Mouse (Mus musculus) embryonic facial prominence, embryonic 15.5 days (tissue): ENCODE results near the gene Esr1. TPM values are rescaled to one million over a fixed set of nuclear protein-coding genes. Genes with fewer than 3 reads are reported as not detected.

Experiments used
- ATAC-seq: fragments of 200-750 bp; cut with Nextera tagmentation; 2 replicates; pipeline ENCODE4 v1.8.0; 2017; ENCODE audit warnings: low read depth, moderate TSS enrichment; ENCODE audit not compliant: insufficient number of reproducible peaks, low FRiP score, low TSS enrichment
- H3K27ac ChIP-seq: fragments of 300-500 bp; sonication (generic); replicated peaks from 2 replicates; pipeline ENCODE4 v1.5.1; 2015; ENCODE audit warnings: mild to moderate bottlenecking, inconsistent platforms
- H3K27me3 ChIP-seq: fragments of 300-500 bp; sonication (generic); 2 replicates; pipeline ENCODE4 v1.6.1; 2015; ENCODE audit warnings: inconsistent platforms
- H3K36me3 ChIP-seq: fragments of 300-500 bp; sonication (generic); 2 replicates; pipeline ENCODE4 v1.6.1; 2015; ENCODE audit warnings: mild to moderate bottlenecking, inconsistent platforms
- H3K4me1 ChIP-seq: fragments of 300-500 bp; sonication (generic); 2 replicates; pipeline ENCODE4 v1.6.1; 2015; ENCODE audit warnings: inconsistent platforms
- H3K4me2 ChIP-seq: fragments of 300-500 bp; sonication (generic); replicated peaks from 2 replicates; pipeline ENCODE4 v1.6.1; 2015; ENCODE audit warnings: mild to moderate bottlenecking, inconsistent platforms
- H3K4me3 ChIP-seq: fragments of 300-500 bp; sonication (generic); replicated peaks from 2 replicates; pipeline ENCODE4 v1.5.1; 2015; ENCODE audit warnings: mild to moderate bottlenecking, inconsistent platforms
- H3K9ac ChIP-seq: fragments of 300-500 bp; sonication (generic); 2 replicates; pipeline ENCODE4 v1.6.1; 2015; ENCODE audit warnings: inconsistent platforms
- H3K9me3 ChIP-seq: fragments of 300-500 bp; sonication (generic); replicated peaks from 2 replicates; pipeline ENCODE4 v1.6.1; 2016; ENCODE audit warnings: inconsistent platforms
- WGBS: fragments of 180-500 bp; shearing (Covaris S2); methylation state at CpG from one replicate; pipeline ENCODE4 v1.1.7; 2015; 5-methylcytosine and 5-hydroxymethylcytosine counted together
- polyA plus RNA-seq: library from polyadenylated mRNA; unstranded; fragments of >200 nt; fragmentation: Nextera tagmentation; extraction: Ambion mirVana; gene quantifications from 2 replicates; pipeline ENCODE4 v1.2.1, GENCODE M21; 2015

Gene Esr1
- polyA plus RNA-seq, 1 experiment from 2014 or later, result 0.37 TPM

DNA sequence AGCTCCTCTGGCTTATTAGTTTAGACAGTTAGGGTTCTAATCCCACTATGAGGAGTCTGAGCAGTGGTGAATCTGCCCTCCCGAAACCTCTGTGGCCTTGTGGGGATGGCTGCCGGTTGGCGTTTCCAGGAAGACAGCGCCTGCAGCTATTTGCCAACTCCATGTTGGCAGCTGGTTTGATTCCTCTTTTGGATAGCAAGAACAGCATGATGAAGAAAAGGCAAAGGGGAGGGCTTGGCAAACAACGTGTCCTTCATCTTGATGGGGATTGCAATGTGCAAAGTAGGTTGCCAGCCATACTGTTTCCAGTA, 10.1 kb downstream of the Esr1 start:
- H3K9ac ChIP-seq, result no peak overlapping the region
- H3K36me3 ChIP-seq, result no peaks in the 10 kb centered on the region
- H3K27ac ChIP-seq, result peak overlapping the region; percentile 17; the same call in 1 of the 2 replicates
- peaks cover 5% of the 10 kb centered on the region; the same call in 1 of the 2 replicates for H3K4me1 ChIP-seq
- ATAC-seq, result no peak
- no peak overlapping the region for H3K4me3 ChIP-seq
- no peaks in the 10 kb centered on the region for H3K9me3 ChIP-seq
- no peaks in the 10 kb centered on the region for H3K27me3 ChIP-seq
- WGBS, result 79% methylated on average over 5 of the region's 5 CpGs
- H3K4me2 ChIP-seq, result no peak overlapping the region; the same call in 1 of the 2 replicates

DNA sequence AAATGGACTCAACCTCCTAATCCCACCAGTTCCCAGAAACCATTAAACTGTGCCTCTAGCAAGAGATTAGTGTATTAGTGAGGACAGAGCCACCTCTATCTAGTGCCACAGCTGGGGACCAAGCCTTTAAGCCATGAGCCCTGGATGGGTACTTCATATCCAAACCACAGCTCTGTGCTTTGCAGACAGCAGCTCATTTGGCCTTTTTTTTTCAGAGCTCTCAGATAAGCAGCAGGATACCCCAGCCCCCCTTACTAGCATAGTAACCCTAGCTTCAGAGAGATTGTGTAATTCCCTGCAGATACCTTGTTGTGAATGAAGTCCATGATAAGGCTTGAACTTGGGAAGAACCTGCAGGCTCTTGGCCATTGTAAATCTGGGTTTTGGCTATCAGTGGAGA, 11.9 kb downstream of the Esr1 start:
- Histone ChIP-seq H3K9ac (no peak overlapping the region), H3K4me1 (peaks cover 5% of the 10 kb centered on the region; the same call in 1 of the 2 replicates), H3K27ac (no peak overlapping the region), H3K27me3 (no peaks in the 10 kb centered on the region), H3K4me3 (no peak overlapping the region), H3K36me3 (no peaks in the 10 kb centered on the region), H3K9me3 (no peaks in the 10 kb centered on the region), H3K4me2 (no peak overlapping the region)
- no peak for ATAC-seq

DNA sequence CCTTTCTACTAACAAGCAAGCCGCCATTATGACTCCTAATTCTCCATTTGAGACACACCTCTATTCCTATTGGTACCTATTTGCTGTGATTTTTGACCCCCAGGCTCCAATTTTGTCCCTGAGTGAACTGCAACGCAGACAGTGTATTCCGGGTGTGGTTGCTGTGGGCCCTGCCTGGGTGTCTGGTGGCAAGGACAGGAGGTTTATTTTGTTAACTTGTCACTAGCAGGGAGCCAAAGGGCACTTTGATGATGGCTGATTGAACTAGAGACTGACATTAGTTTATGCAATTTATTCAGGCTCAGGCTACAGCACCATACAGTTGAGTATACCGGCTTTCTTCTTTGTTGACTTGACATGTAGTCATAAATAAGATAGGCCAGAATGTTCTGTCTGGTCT, 13.2 kb downstream of the Esr1 start:
- Histone ChIP-seq H3K9ac (no peak overlapping the region), H3K36me3 (no peaks in the 10 kb centered on the region), H3K4me2 (no peak overlapping the region), H3K27me3 (no peaks in the 10 kb centered on the region), H3K9me3 (no peaks in the 10 kb centered on the region), H3K4me1 (peaks cover 5% of the 10 kb centered on the region; the same call in 1 of the 2 replicates), H3K27ac (no peak overlapping the region), H3K4me3 (no peak overlapping the region)
- 90% methylated on average over 4 of the region's 4 CpGs for WGBS
- no peak for ATAC-seq

DNA sequence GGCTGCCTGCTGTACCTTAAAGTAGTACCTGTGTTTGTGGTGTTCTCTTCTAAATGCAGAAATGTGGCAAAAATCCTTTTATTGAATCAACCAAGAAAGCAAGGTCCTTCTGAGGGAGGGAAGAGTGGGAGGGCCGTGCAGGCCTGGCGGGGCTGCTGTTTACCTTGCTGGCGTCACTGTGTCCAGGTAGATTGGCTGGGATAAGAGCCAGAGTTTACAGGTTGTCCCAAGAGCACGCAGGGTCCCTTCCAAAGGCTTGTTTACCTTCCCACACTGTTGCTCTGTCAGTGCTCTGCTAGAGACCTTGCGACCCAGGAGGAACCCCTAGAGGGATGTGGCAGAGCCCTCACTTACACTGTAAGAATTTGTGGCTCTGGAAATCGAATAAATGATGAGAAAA, 13.9 kb downstream of the Esr1 start:
- no peak overlapping the region for H3K27ac ChIP-seq
- 76% methylated on average over 6 of the region's 6 CpGs for WGBS
- ATAC-seq, result no peak
- H3K36me3 ChIP-seq, result no peaks in the 10 kb centered on the region
- H3K4me3 ChIP-seq, result no peak overlapping the region
- no peaks in the 10 kb centered on the region for H3K9me3 ChIP-seq
- H3K4me2 ChIP-seq, result no peak overlapping the region
- H3K4me1 ChIP-seq, result peaks cover 5% of the 10 kb centered on the region; the same call in 1 of the 2 replicates
- H3K27me3 ChIP-seq, result no peaks in the 10 kb centered on the region
- H3K9ac ChIP-seq, result no peak overlapping the region

DNA sequence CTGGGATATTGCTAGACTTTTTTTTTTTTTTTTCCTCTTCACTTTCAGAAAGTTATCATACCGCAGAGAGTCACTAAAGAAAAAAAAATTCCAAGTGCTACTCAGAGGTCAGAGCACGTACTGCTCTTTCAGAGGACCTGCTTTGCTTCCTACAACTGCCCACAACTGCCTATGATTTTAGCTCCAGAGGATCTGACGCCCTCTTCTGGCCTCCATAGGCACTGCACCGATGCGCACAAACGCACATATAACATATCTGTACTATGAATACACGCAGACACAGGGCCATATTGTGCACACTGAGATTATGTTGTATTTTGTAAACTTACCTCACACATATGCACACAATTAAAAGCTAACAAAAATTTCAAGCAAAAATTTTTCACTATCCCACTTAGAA, 15.0 kb downstream of the Esr1 start:
- no peak overlapping the region for H3K9ac ChIP-seq
- WGBS, result 83% methylated on average over 7 of the region's 7 CpGs
- peaks cover 1% of the 10 kb centered on the region; the same call in 1 of the 2 replicates for H3K4me1 ChIP-seq
- H3K9me3 ChIP-seq, result no peaks in the 10 kb centered on the region
- H3K4me2 ChIP-seq, result no peak overlapping the region
- no peak for ATAC-seq
- H3K36me3 ChIP-seq, result no peaks in the 10 kb centered on the region
- no peaks in the 10 kb centered on the region for H3K27me3 ChIP-seq
- no peak overlapping the region for H3K27ac ChIP-seq
- no peak overlapping the region for H3K4me3 ChIP-seq

DNA sequence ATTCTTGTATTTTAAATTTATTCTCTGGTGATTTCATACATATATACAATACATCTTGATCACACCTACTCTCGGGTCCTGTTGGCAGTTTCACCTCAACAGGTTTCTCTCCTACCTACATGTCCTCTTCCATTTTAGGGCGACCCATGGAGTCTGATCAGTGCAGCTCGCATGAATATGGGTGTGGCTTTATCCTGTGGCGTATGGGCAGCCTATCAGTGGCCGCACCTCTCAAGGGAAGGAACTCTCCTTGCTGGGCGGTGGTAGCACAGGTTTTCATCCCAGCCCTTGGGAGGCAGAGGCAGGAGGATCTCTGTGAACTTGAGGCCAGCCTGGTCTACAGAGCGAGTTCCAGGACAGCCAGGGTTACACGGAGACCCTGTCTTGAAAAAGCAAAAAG, 15.6 kb downstream of the Esr1 start:
- H3K36me3 ChIP-seq, result no peaks in the 10 kb centered on the region
- no peak for ATAC-seq
- no peak overlapping the region for H3K4me2 ChIP-seq
- H3K4me1 ChIP-seq, result no peaks in the 10 kb centered on the region
- H3K4me3 ChIP-seq, result no peak overlapping the region
- H3K27ac ChIP-seq, result no peak overlapping the region
- no peak overlapping the region for H3K9ac ChIP-seq
- 89% methylated on average over 8 of the region's 8 CpGs for WGBS
- no peaks in the 10 kb centered on the region for H3K9me3 ChIP-seq
- H3K27me3 ChIP-seq, result no peaks in the 10 kb centered on the region

DNA sequence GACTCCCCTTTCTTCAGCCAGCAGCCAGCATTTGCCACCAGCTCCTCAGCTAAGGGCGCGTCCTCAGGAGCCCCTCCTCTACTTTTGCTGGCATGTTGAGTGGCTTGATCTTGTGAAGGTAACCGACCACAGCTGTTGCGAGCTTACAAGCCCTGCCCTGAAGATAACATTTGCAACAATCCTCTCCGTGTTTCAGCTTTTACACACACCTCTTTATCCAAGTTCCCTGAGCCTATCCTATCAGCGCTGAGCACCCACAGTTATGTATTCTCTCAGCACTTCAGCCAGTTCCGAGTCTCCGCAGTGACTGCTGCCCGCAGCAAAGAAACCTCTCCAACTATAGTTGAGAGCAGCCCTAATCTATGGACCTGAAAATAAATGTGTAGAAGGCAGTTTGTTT, 16.0 kb downstream of the Esr1 start:
- no peak overlapping the region for H3K9ac ChIP-seq
- 80% methylated on average over 9 of the region's 9 CpGs for WGBS
- H3K4me2 ChIP-seq, result no peak overlapping the region
- H3K27me3 ChIP-seq, result no peaks in the 10 kb centered on the region
- no peaks in the 10 kb centered on the region for H3K4me1 ChIP-seq
- H3K36me3 ChIP-seq, result no peaks in the 10 kb centered on the region
- no peak overlapping the region for H3K27ac ChIP-seq
- H3K9me3 ChIP-seq, result no peaks in the 10 kb centered on the region
- no peak overlapping the region for H3K4me3 ChIP-seq
- ATAC-seq, result no peak

DNA sequence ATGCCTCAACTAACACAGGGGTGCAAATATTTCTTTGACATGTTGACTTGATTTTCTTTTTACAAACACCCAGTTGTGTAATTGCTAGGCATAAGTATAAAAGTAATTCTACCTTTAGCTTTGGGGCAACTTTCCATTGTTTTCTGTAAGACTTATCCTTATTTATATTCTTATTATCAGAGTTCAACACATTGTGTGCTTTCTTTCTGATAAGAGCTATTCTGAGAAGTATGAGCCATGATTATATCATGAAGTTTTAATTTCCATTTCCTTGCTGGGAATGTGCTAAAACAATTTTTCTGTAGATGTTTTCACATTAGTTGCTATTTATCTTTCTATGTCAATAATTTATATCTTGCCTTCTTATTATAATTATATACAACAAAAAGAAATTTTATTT, 17.9 kb downstream of the Esr1 start:
- Histone ChIP-seq H3K27ac (no peak overlapping the region), H3K4me1 (no peaks in the 10 kb centered on the region), H3K9ac (no peak overlapping the region), H3K27me3 (no peaks in the 10 kb centered on the region), H3K9me3 (no peaks in the 10 kb centered on the region), H3K4me3 (no peak overlapping the region), H3K4me2 (no peak overlapping the region), H3K36me3 (no peaks in the 10 kb centered on the region)
- no peak for ATAC-seq

DNA sequence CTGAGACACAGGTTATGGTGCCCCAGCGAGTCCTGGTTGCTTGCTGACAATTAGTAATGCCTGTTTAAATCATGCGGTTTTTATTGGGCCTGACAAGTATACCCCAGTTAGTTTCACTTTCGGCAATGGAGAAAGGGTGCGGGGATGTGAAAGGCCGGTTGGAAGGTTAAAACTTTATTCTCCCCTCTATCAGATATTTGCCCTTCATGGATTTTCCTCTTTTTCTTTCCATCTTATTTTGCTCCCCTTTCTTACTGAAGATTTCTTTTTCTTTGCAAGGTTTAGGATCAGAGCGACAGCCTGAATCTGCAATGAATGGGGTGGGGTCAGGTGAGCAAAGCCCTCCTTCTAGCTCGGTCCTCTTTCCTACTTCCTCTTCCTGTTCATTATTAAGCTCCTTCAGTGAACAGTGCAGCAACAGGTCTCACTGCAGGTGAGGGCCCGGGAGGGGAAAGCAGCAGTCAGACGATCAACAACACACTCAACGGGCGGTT, 20.9 kb downstream of the Esr1 start:
- H3K36me3 ChIP-seq, result no peaks in the 10 kb centered on the region
- 0 out of 2 replicates have a peak overlapping the region, but pooled peaks have one; percentile 12 for H3K4me2 ChIP-seq
- no peak overlapping the region for H3K9ac ChIP-seq
- H3K27me3 ChIP-seq, result no peaks in the 10 kb centered on the region
- ATAC-seq, result no peak
- WGBS, result 68% methylated on average over 11 of the region's 11 CpGs
- no peak overlapping the region for H3K4me3 ChIP-seq
- H3K27ac ChIP-seq, result no peak overlapping the region
- no peaks in the 10 kb centered on the region for H3K9me3 ChIP-seq
- no peaks in the 10 kb centered on the region for H3K4me1 ChIP-seq

DNA sequence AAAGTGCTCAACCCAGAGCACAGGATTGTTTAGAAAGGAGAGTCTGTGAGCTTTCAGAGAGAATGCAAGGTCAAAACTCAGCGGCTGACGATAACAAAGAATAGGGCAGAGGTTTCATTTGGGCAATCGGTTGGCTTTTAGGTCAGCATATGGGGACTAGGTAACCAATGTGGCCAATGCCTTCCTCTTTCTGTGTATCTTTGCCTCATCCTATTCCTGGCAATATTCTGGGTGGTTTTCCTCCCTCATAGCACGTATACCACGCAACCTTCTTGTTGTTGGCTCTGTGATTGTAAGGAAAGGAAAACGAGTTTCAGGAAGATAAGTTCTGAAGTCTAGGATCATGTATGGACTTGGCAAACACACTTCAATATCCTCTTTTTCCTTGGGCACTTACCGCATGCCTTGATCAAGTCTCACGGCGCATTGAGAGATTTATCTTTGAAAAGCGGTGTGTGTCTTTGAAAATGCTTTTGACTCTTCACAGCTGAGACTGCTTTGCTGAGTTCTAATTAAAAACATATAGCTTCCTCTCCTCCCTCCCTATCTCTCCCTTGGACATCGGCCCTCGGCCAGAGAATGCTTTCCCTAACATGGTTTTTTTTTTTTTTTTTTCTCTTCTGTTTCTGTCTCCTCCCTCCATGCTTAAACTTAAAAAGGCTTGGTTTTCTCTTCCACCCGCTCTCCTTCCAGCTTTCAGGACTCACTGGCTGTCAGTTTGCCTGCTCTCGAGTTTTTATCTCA, 22.1 kb downstream of the Esr1 start:
- no peaks in the 10 kb centered on the region for H3K9me3 ChIP-seq
- no peaks in the 10 kb centered on the region for H3K36me3 ChIP-seq
- 39% methylated on average over 14 of the region's 14 CpGs for WGBS
- no peak for ATAC-seq
- no peak overlapping the region for H3K27ac ChIP-seq
- H3K4me2 ChIP-seq, result 0 out of 2 replicates have a peak overlapping the region, but pooled peaks have one; percentile 8
- H3K9ac ChIP-seq, result no peak overlapping the region
- H3K4me1 ChIP-seq, result no peaks in the 10 kb centered on the region
- no peaks in the 10 kb centered on the region for H3K27me3 ChIP-seq
- no peak overlapping the region for H3K4me3 ChIP-seq

DNA sequence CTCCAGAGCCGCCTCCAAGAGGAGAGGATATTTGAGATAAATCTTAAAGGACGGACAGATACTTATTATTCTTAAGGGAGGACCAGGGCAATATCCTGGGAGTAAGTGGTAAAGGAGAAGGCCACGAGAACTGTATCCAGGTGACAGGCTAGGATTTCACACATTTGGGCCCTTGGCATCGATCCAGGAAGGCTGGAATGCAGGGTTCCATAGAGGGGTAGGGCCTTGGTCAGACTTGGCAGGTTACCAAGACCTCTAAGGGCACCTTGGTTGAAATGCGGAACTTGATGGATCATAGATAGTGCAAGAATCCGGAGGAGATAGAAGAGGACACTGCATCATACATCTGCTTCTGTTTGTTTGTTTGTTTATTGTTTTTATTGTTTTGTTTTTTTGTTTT, 24.3 kb downstream of the Esr1 start:
- Histone ChIP-seq H3K36me3 (no peaks in the 10 kb centered on the region), H3K27ac (no peak overlapping the region), H3K9ac (no peak overlapping the region), H3K4me1 (no peaks in the 10 kb centered on the region), H3K4me3 (no peak overlapping the region), H3K9me3 (no peaks in the 10 kb centered on the region), H3K27me3 (no peaks in the 10 kb centered on the region), H3K4me2 (no peak overlapping the region)
- ATAC-seq, result no peak
- WGBS, result 75% methylated on average over 6 of the region's 6 CpGs

DNA sequence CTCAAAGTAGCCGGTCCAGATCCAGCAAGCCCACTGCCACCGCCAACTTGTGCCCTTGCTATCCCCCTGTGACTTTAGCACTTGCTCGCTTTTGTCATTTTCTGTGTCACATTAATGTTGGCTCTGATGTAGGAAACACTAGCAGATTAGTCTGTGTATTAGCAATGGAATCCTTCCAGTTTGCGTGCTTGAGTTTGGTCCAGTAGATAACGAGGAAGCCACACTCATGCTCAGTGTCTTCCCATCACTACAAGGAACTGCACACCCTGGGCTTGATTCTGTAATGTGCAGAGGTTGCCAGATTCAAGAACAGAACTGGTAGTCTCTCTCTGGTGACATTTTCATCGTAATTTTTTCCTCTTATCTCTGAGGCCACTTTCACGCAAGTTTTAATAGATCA, 34.7 kb downstream of the Esr1 start:
- no peaks in the 10 kb centered on the region for H3K9me3 ChIP-seq
- H3K4me2 ChIP-seq, result no peak overlapping the region
- no peak for ATAC-seq
- no peaks in the 10 kb centered on the region for H3K36me3 ChIP-seq
- H3K4me1 ChIP-seq, result no peaks in the 10 kb centered on the region
- H3K9ac ChIP-seq, result no peak overlapping the region
- no peaks in the 10 kb centered on the region for H3K27me3 ChIP-seq
- no peak overlapping the region for H3K27ac ChIP-seq
- WGBS, result 82% methylated on average over 7 of the region's 7 CpGs
- no peak overlapping the region for H3K4me3 ChIP-seq
